19 mouse cellular contexts compared by ENCODE assay signal in genomic region chr9:111777433-111778135, GRCm38 (mm10).
DNase-seq lines count a peak whose midpoint lies in the region; ATAC-seq and TF ChIP-seq lines count a peak whose summit lies in the region.
"Had no signal": no experiment of that assay in that cellular context is flagged by ENCODE, and none has a peak within 500 bp of the region (broad histone marks: within the 10 kb centered on the region; RNA-seq: fewer than 3 reads in every experiment).

No protein-coding gene starts in this region.

- H3K9ac ChIP-seq in forebrain, embryonic 12.5 days: no peak overlapping the region
- no peak overlapping the region for H3K9ac ChIP-seq in embryonic facial prominence, embryonic 14.5 days (ENCODE audit: low read depth, low read length)
- no peak overlapping the region for H3K9ac ChIP-seq in forebrain, postnatal 0 days
- H3K9ac ChIP-seq: heart, embryonic 15.5 days; hindbrain, embryonic 13.5 days had no signal

- no peak for TF ChIP-seq POLR2A in brain, embryonic 14.5 days (IDR thresholded peaks at IDR 0.05; ENCODE audit: borderline replicate concordance, extremely low read depth, insufficient read depth, insufficient read length, poor library complexity, severe bottlenecking)

- H3K4me1 ChIP-seq in forebrain, embryonic 12.5 days: no peaks in the 10 kb centered on the region
- H3K4me1 ChIP-seq in forebrain, embryonic 10.5 days: 0 out of 2 replicates have a peak, but pooled peaks cover 2% of the 10 kb centered on the region
- no peaks in the 10 kb centered on the region for H3K4me1 ChIP-seq in embryonic facial prominence, embryonic 14.5 days (ENCODE audit: control insufficient read depth, insufficient read depth, low read length)
- no peaks in the 10 kb centered on the region for H3K4me1 ChIP-seq in forebrain, postnatal 0 days (ENCODE audit: insufficient read depth)
- H3K4me1 ChIP-seq: heart, embryonic 15.5 days; hindbrain, embryonic 13.5 days had no signal

- peak; percentile 76; the same call in 1 of the 2 replicates for ATAC-seq in forebrain, embryonic 12.5 days (ENCODE audit: low FRiP score)
- 0 out of 2 replicates have a peak, but pooled peaks have one; percentile 50 for ATAC-seq in embryonic facial prominence, embryonic 14.5 days (ENCODE audit: low read depth)
- peak; percentile 65 for ATAC-seq in forebrain, postnatal 0 days
- no peak for ATAC-seq in erythroid progenitor cell, adult 5-6 weeks (replicated peaks; ENCODE audit: low FRiP score, poor library complexity, severe bottlenecking)
- ATAC-seq: hindbrain, postnatal 0 days had no signal

- H3K9me3 ChIP-seq in forebrain, embryonic 12.5 days: no peaks in the 10 kb centered on the region
- H3K9me3 ChIP-seq in forebrain, embryonic 10.5 days: no peaks in the 10 kb centered on the region
- H3K9me3 ChIP-seq in embryonic facial prominence, embryonic 14.5 days (ENCODE audit: control insufficient read depth, low read length): no peaks in the 10 kb centered on the region
- H3K9me3 ChIP-seq in forebrain, postnatal 0 days (ENCODE audit: low read length): no peaks in the 10 kb centered on the region
- H3K9me3 ChIP-seq: heart, embryonic 15.5 days; hindbrain, embryonic 13.5 days had no signal

- no peaks in the 10 kb centered on the region for H3K36me3 ChIP-seq in forebrain, embryonic 12.5 days (replicated peaks)
- no peaks in the 10 kb centered on the region for H3K36me3 ChIP-seq in forebrain, embryonic 10.5 days (replicated peaks)
- H3K36me3 ChIP-seq in embryonic facial prominence, embryonic 14.5 days (ENCODE audit: control insufficient read depth, insufficient read depth, low read length): no peaks in the 10 kb centered on the region
- no peaks in the 10 kb centered on the region for H3K36me3 ChIP-seq in forebrain, postnatal 0 days (ENCODE audit: insufficient read depth)
- H3K36me3 ChIP-seq: heart, embryonic 15.5 days; hindbrain, embryonic 13.5 days had no signal

- 65% methylated on average over 13 of the region's 13 CpGs for WGBS in forebrain, embryonic 12.5 days
- 86% methylated on average over 13 of the region's 13 CpGs for WGBS in forebrain, embryonic 10.5 days
- 71% methylated on average over 13 of the region's 13 CpGs for WGBS in embryonic facial prominence, embryonic 14.5 days
- 47% methylated on average over 13 of the region's 13 CpGs for WGBS in forebrain, postnatal 0 days

- no peak overlapping the region for H3K4me2 ChIP-seq in forebrain, embryonic 12.5 days
- H3K4me2 ChIP-seq in embryonic facial prominence, embryonic 14.5 days (ENCODE audit: low read depth, low read length): no peak overlapping the region
- H3K4me2 ChIP-seq in forebrain, postnatal 0 days (ENCODE audit: low read depth): no peak overlapping the region
- H3K4me2 ChIP-seq: heart, embryonic 11.5 days; heart, embryonic 15.5 days; hindbrain, embryonic 13.5 days had no signal

- no peak overlapping the region for H3K4me3 ChIP-seq in forebrain, embryonic 12.5 days (replicated peaks)
- no peak overlapping the region for H3K4me3 ChIP-seq in forebrain, embryonic 10.5 days
- no peak overlapping the region for H3K4me3 ChIP-seq in embryonic facial prominence, embryonic 14.5 days (ENCODE audit: low read depth, low read length)
- H3K4me3 ChIP-seq in forebrain, postnatal 0 days (ENCODE audit: low read depth, low read length): no peak overlapping the region
- H3K4me3 ChIP-seq: heart, adult 2 months; heart, embryonic 15.5 days; hindbrain, embryonic 13.5 days had no signal

- no peaks in the 10 kb centered on the region for H3K27me3 ChIP-seq in forebrain, embryonic 12.5 days
- H3K27me3 ChIP-seq in forebrain, embryonic 10.5 days (ENCODE audit: poor library complexity, severe bottlenecking): no peaks in the 10 kb centered on the region
- no peaks in the 10 kb centered on the region for H3K27me3 ChIP-seq in embryonic facial prominence, embryonic 14.5 days (replicated peaks; ENCODE audit: control insufficient read depth, insufficient read depth, low read length)
- no peaks in the 10 kb centered on the region for H3K27me3 ChIP-seq in forebrain, postnatal 0 days (ENCODE audit: insufficient read depth, low read length)
- H3K27me3 ChIP-seq: heart, embryonic 15.5 days; hindbrain, embryonic 13.5 days had no signal

- no peak overlapping the region for H3K27ac ChIP-seq in forebrain, embryonic 12.5 days
- H3K27ac ChIP-seq in forebrain, embryonic 10.5 days: no peak overlapping the region
- no peak overlapping the region for H3K27ac ChIP-seq in embryonic facial prominence, embryonic 14.5 days (replicated peaks; ENCODE audit: low read depth, low read length)
- H3K27ac ChIP-seq in forebrain, postnatal 0 days (ENCODE audit: low read depth, low read length): no peak overlapping the region
- H3K27ac ChIP-seq: heart, adult 2 months; heart, embryonic 15.5 days; hindbrain, embryonic 13.5 days; hindbrain, postnatal 0 days had no signal

- no peak for TF ChIP-seq CTCF in brain, embryonic 14.5 days (IDR thresholded peaks at IDR 0.05; ENCODE audit: borderline replicate concordance, extremely low read depth, insufficient read depth, insufficient read length)
- TF ChIP-seq CTCF in forebrain, postnatal 0 days (IDR thresholded peaks at IDR 0.05; ENCODE audit: low read depth): no peak

- DNase-seq in forebrain, embryonic 10.5 days (ENCODE audit: extremely low spot score, low spot score): no peak
- peak; percentile 63 for DNase-seq in brain, embryonic 14.5 days (ENCODE audit: low read depth)
- no peak for DNase-seq in embryonic facial prominence, embryonic 14.5 days (ENCODE audit: low spot score)
- DNase-seq in forebrain, postnatal 0 days: no peak
- DNase-seq in adrenal gland, postnatal 25 days: no peak
- DNase-seq in ovary, postnatal 14 days (ENCODE audit: low spot score): no peak
- DNase-seq: adrenal gland, postnatal 10 days; cerebellum, adult 18-20 months; cerebellum, adult 9-11 months; cerebellum, postnatal 36 days; gastrocnemius, postnatal 14 days; heart, adult 2 months; heart, postnatal 14 days had no signal
